Mouse (Mus musculus): Measurements from ENCODE around the gene Mapkap1.

GRCm38 (mm10) chr2:34468559-34469141, 62.1 kb downstream of the Mapkap1 start:
- TF ChIP-seq CTCF (IDR thresholded peaks at IDR 0.05; ENCODE audit: low read depth, low read length) (no peak), GATA1 (IDR thresholded peaks at IDR 0.05; ENCODE audit: borderline replicate concordance, low read length) (no peak)

Data from G1E (cell line).